Mouse (Mus musculus) ES-Bruce4 (cell line): Measurements from ENCODE around the gene Cmas. TPM values are rescaled to one million over a fixed set of nuclear protein-coding genes. Genes with fewer than 3 reads are reported as not detected.

ENCODE experiments used
- H3K27ac ChIP-seq: 2 replicates; pipeline ENCODE4 v1.5.1; 2012; ENCODE audit warnings: low read length, inconsistent platforms; ENCODE audit not compliant: insufficient read depth
- H3K27me3 ChIP-seq: 2 replicates; pipeline ENCODE4 v1.6.1; 2012; ENCODE audit warnings: mild to moderate bottlenecking, low read length, inconsistent platforms; ENCODE audit not compliant: control insufficient read depth, poor library complexity, insufficient read depth, severe bottlenecking
- H3K36me3 ChIP-seq: 2 replicates; pipeline ENCODE4 v1.6.1; 2012; ENCODE audit warnings: inconsistent platforms, mild to moderate bottlenecking, low read length, moderate library complexity; ENCODE audit not compliant: control insufficient read depth, poor library complexity, insufficient read depth, severe bottlenecking
- H3K4me1 ChIP-seq: one replicate; pipeline ENCODE4 v1.8.1; 2011; ENCODE audit warnings: low read length; ENCODE audit not compliant: control insufficient read depth, insufficient read depth
- H3K4me3 ChIP-seq: 2 replicates; pipeline ENCODE4 v1.5.1; 2011; ENCODE audit warnings: low read depth, mild to moderate bottlenecking, low read length
- H3K9ac ChIP-seq: 2 replicates; pipeline ENCODE4 v1.6.1; 2012; ENCODE audit warnings: low read depth, mild to moderate bottlenecking, inconsistent platforms; ENCODE audit not compliant: poor library complexity, severe bottlenecking
- H3K9me3 ChIP-seq: replicated peaks from 2 replicates; pipeline ENCODE4 v1.6.1; 2012; ENCODE audit warnings: mild to moderate bottlenecking, low read length, inconsistent platforms; ENCODE audit not compliant: control insufficient read depth, poor library complexity, insufficient read depth, severe bottlenecking
- CTCF ChIP-seq: IDR thresholded peaks from one replicate; pipeline ENCODE4 v1.8.1; 2011; ENCODE audit warnings: low read depth, low read length
- EP300 ChIP-seq: IDR thresholded peaks from 2 replicates; pipeline ENCODE4 v1.6.1; 2011; ENCODE audit warnings: low read depth, low read length; ENCODE audit not compliant: insufficient read depth
- POLR2A ChIP-seq: IDR thresholded peaks from one replicate; pipeline ENCODE4 v1.8.1; 2011; ENCODE audit warnings: low read length; ENCODE audit not compliant: insufficient read depth
- polyA plus RNA-seq: library from polyadenylated mRNA; stranded (reverse); fragments of >200 nt; gene quantifications from 2 replicates; pipeline ENCODE4 v1.2.4, GENCODE M21; 2011; ENCODE audit warnings: low read depth; ENCODE audit not compliant: missing spikeins, insufficient read depth, insufficient read length

Cmas gene
- polyA plus RNA-seq, 1 experiment: 81.6 TPM

GRCm38 (mm10) chr6:142735302-142736005 lies 21.0 kb upstream of the Cmas start:
- no peak overlapping the region for H3K9ac ChIP-seq
- H3K9me3 ChIP-seq: no peaks in the 10 kb centered on the region

GRCm38 (mm10) chr6:142738225-142738624 lies 18.3 kb upstream of the Cmas start:
- TF ChIP-seq POLR2A (no peak), CTCF (no peak), EP300 (no peak)
- H3K9me3 ChIP-seq: no peaks in the 10 kb centered on the region
- H3K4me1 ChIP-seq: no peaks in the 10 kb centered on the region
- H3K36me3 ChIP-seq: no peaks in the 10 kb centered on the region
- H3K9ac ChIP-seq: no peak overlapping the region
- no peaks in the 10 kb centered on the region for H3K27me3 ChIP-seq
- no peak overlapping the region for H3K4me3 ChIP-seq
- H3K27ac ChIP-seq: no peak overlapping the region

More at GRCm38 (mm10) chr6:142735302-142736005, 21.0 kb upstream of the Cmas start:
- TF ChIP-seq CTCF: peak; percentile 30
- no peak for TF ChIP-seq POLR2A
- Histone ChIP-seq H3K4me3 (no peak overlapping the region), H3K36me3 (no peaks in the 10 kb centered on the region), H3K27ac (no peak overlapping the region), H3K4me1 (no peaks in the 10 kb centered on the region), H3K27me3 (no peaks in the 10 kb centered on the region)

- Histone ChIP-seq H3K27ac (no peak overlapping the region), H3K9me3 (no peaks in the 10 kb centered on the region), H3K4me1 (no peaks in the 10 kb centered on the region), H3K27me3 (no peaks in the 10 kb centered on the region), H3K9ac (no peak overlapping the region), H3K4me3 (no peak overlapping the region), H3K36me3 (no peaks in the 10 kb centered on the region)
- no peak for TF ChIP-seq POLR2A
- TF ChIP-seq CTCF: no peak
- TF ChIP-seq EP300: no peak
Measured at GRCm38 (mm10) chr6:142738637-142739036, 17.8 kb upstream of the Cmas start.

- Histone ChIP-seq H3K9ac (no peak overlapping the region), H3K4me3 (no peak overlapping the region), H3K36me3 (no peaks in the 10 kb centered on the region), H3K4me1 (no peaks in the 10 kb centered on the region), H3K9me3 (0 out of 2 replicates have a peak, but pooled peaks cover 5% of the 10 kb centered on the region), H3K27me3 (no peaks in the 10 kb centered on the region), H3K27ac (no peak overlapping the region)
- TF ChIP-seq CTCF (no peak), EP300 (no peak), POLR2A (no peak)
Measured at GRCm38 (mm10) chr6:142741763-142742162, 14.7 kb upstream of the Cmas start.

- Histone ChIP-seq H3K4me3 (no peak overlapping the region), H3K27ac (no peak overlapping the region), H3K27me3 (no peaks in the 10 kb centered on the region), H3K4me1 (no peaks in the 10 kb centered on the region), H3K9me3 (0 out of 2 replicates have a peak, but pooled peaks cover 5% of the 10 kb centered on the region), H3K36me3 (no peaks in the 10 kb centered on the region), H3K9ac (no peak overlapping the region)
- TF ChIP-seq CTCF: no peak
- no peak for TF ChIP-seq EP300
- no peak for TF ChIP-seq POLR2A
Measured at GRCm38 (mm10) chr6:142743193-142743592, 13.3 kb upstream of the Cmas start.

GRCm38 (mm10) chr6:142745484-142745883 lies 11.0 kb upstream of the Cmas start:
- 0 out of 2 replicates have a peak, but pooled peaks cover 5% of the 10 kb centered on the region for H3K9me3 ChIP-seq
- no peak overlapping the region for H3K9ac ChIP-seq
- no peak overlapping the region for H3K4me3 ChIP-seq
- no peaks in the 10 kb centered on the region for H3K27me3 ChIP-seq
- H3K36me3 ChIP-seq: no peaks in the 10 kb centered on the region
- no peak overlapping the region for H3K27ac ChIP-seq
- no peaks in the 10 kb centered on the region for H3K4me1 ChIP-seq
- TF ChIP-seq CTCF (no peak), EP300 (no peak), POLR2A (no peak)
